9 mouse cellular contexts compared by ENCODE assay signal in the genomic region with DNA sequence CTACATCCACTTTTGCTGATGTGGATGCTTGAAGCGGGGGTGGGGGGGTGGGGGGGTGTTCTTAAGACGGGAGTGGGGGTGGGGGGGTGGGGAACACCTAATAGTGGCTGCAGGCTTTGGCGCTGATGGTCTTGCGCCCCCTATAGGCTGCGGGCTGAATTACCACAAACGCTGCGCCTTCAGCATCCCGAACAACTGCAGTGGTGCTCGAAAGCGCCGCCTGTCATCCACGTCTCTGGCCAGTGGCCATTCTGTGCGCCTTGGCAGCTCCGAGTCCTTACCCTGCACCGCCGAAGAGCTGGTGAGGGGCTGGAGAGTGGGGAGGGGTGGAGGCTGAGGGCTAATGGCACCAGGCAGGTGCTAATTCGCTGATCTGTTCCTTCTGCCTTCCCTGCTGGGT. TPM values are rescaled to one million over a fixed set of nuclear protein-coding genes. Genes with fewer than 3 reads are reported as not detected.
A peak's percentile ranks its signal among the peaks of the same experiment; 100 is the strongest.
DNase-seq lines count a peak whose midpoint lies in the region; ATAC-seq and TF ChIP-seq lines count a peak whose summit lies in the region.
"Had no signal": no experiment of that assay in that cellular context is flagged by ENCODE, and none has a peak within 500 bp of the region (broad histone marks: within the 10 kb centered on the region; RNA-seq: fewer than 3 reads in every experiment).

No protein-coding gene starts in this region.

- no peak for TF ChIP-seq POLR2A in spleen, adult 2 months (IDR thresholded peaks at IDR 0.05; ENCODE audit: low read depth, low read length)

- H3K9me3 ChIP-seq in forebrain, embryonic 11.5 days (ENCODE audit: control insufficient read depth, low read length) = no peaks in the 10 kb centered on the region
- H3K9me3 ChIP-seq in forebrain, embryonic 16.5 days (ENCODE audit: control insufficient read depth, low read length) = no peaks in the 10 kb centered on the region
- H3K9me3 ChIP-seq in forebrain, embryonic 12.5 days = no peaks in the 10 kb centered on the region
- no peaks in the 10 kb centered on the region for H3K9me3 ChIP-seq in midbrain, postnatal 0 days (ENCODE audit: low read length)
- H3K9me3 ChIP-seq: lung, embryonic 15.5 days had no signal

- WGBS in forebrain, embryonic 11.5 days = 22% methylated on average over 17 of the region's 17 CpGs
- 13% methylated on average over 17 of the region's 17 CpGs for WGBS in forebrain, embryonic 16.5 days
- WGBS in spleen, adult 2 months = 75% methylated on average over 17 of the region's 17 CpGs
- WGBS in forebrain, embryonic 12.5 days = 11% methylated on average over 17 of the region's 17 CpGs
- 18% methylated on average over 17 of the region's 17 CpGs for WGBS in midbrain, postnatal 0 days

- DNase-seq in forebrain, embryonic 11.5 days (ENCODE audit: low spot score) = peak; percentile 76
- peak in 1 of 2 experiments; percentile 39 for DNase-seq in spleen, adult 2 months (ENCODE audit: low read depth in 1 of 2, low spot score in 2 of 2)
- DNase-seq in spleen, postnatal 36 days (ENCODE audit: low spot score in 2 of 2) = no peak
- peak; percentile 61 for DNase-seq in layer of hippocampus, adult 9-11 months
- peak; percentile 71 for DNase-seq in midbrain, postnatal 0 days (ENCODE audit: low spot score)
- DNase-seq in thymus, postnatal 36 days = peak; percentile 54 to 63

- H3K4me1 ChIP-seq in forebrain, embryonic 11.5 days (replicated peaks; ENCODE audit: control insufficient read depth, insufficient read depth, low read length) = peaks cover 8% of the 10 kb centered on the region
- H3K4me1 ChIP-seq in forebrain, embryonic 16.5 days (replicated peaks; ENCODE audit: control insufficient read depth, insufficient read depth, low read length) = peaks cover 22% of the 10 kb centered on the region
- H3K4me1 ChIP-seq in spleen, adult 2 months (ENCODE audit: control insufficient read depth, insufficient read depth, insufficient read length) = peaks cover 2% of the 10 kb centered on the region
- H3K4me1 ChIP-seq in forebrain, embryonic 12.5 days = peaks cover 25% of the 10 kb centered on the region
- H3K4me1 ChIP-seq in midbrain, postnatal 0 days (ENCODE audit: insufficient read depth, low read length) = peaks cover 13% of the 10 kb centered on the region

- no peak overlapping the region for H3K4me2 ChIP-seq in forebrain, embryonic 11.5 days (ENCODE audit: low read depth, low read length, severe bottlenecking)
- H3K4me2 ChIP-seq in forebrain, embryonic 16.5 days (ENCODE audit: low read length) = no peak overlapping the region
- H3K4me2 ChIP-seq in forebrain, embryonic 12.5 days = no peak overlapping the region
- H3K4me2 ChIP-seq in midbrain, postnatal 0 days (ENCODE audit: low read depth, low read length, poor library complexity, severe bottlenecking) = no peak overlapping the region
- H3K4me2 ChIP-seq: lung, embryonic 15.5 days had no signal

- no peak overlapping the region for H3K9ac ChIP-seq in forebrain, embryonic 11.5 days (ENCODE audit: low read length)
- no peak overlapping the region for H3K9ac ChIP-seq in forebrain, embryonic 16.5 days (replicated peaks; ENCODE audit: low read depth, low read length)
- H3K9ac ChIP-seq in forebrain, embryonic 12.5 days = no peak overlapping the region
- no peak overlapping the region for H3K9ac ChIP-seq in midbrain, postnatal 0 days (replicated peaks; ENCODE audit: low read length, poor library complexity, severe bottlenecking)
- H3K9ac ChIP-seq: lung, embryonic 15.5 days had no signal

- ATAC-seq in forebrain, embryonic 11.5 days (replicated peaks; ENCODE audit: low FRiP score) = peak; percentile 25; the same call in 1 of the 2 replicates
- no peak for ATAC-seq in forebrain, embryonic 16.5 days
- ATAC-seq in forebrain, embryonic 12.5 days (ENCODE audit: low FRiP score) = peak; percentile 42; the same call in 1 of the 2 replicates
- ATAC-seq in midbrain, postnatal 0 days (ENCODE audit: low FRiP score) = no peak

- H3K27ac ChIP-seq in forebrain, embryonic 11.5 days (ENCODE audit: low read depth, low read length) = no peak overlapping the region
- no peak overlapping the region for H3K27ac ChIP-seq in forebrain, embryonic 16.5 days (ENCODE audit: low read length)
- H3K27ac ChIP-seq in spleen, adult 2 months (ENCODE audit: insufficient read depth, low read length) = no peak overlapping the region
- H3K27ac ChIP-seq in forebrain, embryonic 12.5 days = no peak overlapping the region
- H3K27ac ChIP-seq in midbrain, postnatal 0 days (ENCODE audit: low read depth, low read length) = no peak overlapping the region
- H3K27ac ChIP-seq: lung, embryonic 15.5 days had no signal

- H3K27me3 ChIP-seq in forebrain, embryonic 11.5 days (ENCODE audit: control insufficient read depth, insufficient read depth, low read length) = no peaks in the 10 kb centered on the region
- no peaks in the 10 kb centered on the region for H3K27me3 ChIP-seq in forebrain, embryonic 16.5 days (replicated peaks; ENCODE audit: control insufficient read depth, insufficient read depth, low read length)
- no peaks in the 10 kb centered on the region for H3K27me3 ChIP-seq in spleen, adult 2 months (ENCODE audit: control insufficient read depth, insufficient read depth, low read length)
- 0 out of 2 replicates have a peak, but pooled peaks cover 5% of the 10 kb centered on the region for H3K27me3 ChIP-seq in forebrain, embryonic 12.5 days
- no peaks in the 10 kb centered on the region for H3K27me3 ChIP-seq in midbrain, postnatal 0 days (ENCODE audit: insufficient read depth, low read length)
- H3K27me3 ChIP-seq: lung, embryonic 15.5 days had no signal

- H3K4me3 ChIP-seq in forebrain, embryonic 11.5 days (ENCODE audit: low read depth, low read length) = no peak overlapping the region
- no peak overlapping the region for H3K4me3 ChIP-seq in forebrain, embryonic 16.5 days (replicated peaks; ENCODE audit: low read length)
- H3K4me3 ChIP-seq in spleen, adult 2 months (ENCODE audit: extremely low read depth, insufficient read depth, insufficient read length) = no peak overlapping the region
- no peak overlapping the region for H3K4me3 ChIP-seq in forebrain, embryonic 12.5 days (replicated peaks)
- H3K4me3 ChIP-seq in midbrain, postnatal 0 days (ENCODE audit: low read depth, low read length) = no peak overlapping the region
- H3K4me3 ChIP-seq: lung, embryonic 15.5 days had no signal

- no peaks in the 10 kb centered on the region; the same call in 1 of the 2 replicates for H3K36me3 ChIP-seq in forebrain, embryonic 11.5 days (ENCODE audit: control insufficient read depth, insufficient read depth, low read length)
- 0 out of 2 replicates have a peak, but pooled peaks cover 2% of the 10 kb centered on the region for H3K36me3 ChIP-seq in forebrain, embryonic 16.5 days (ENCODE audit: control insufficient read depth, insufficient read depth)
- H3K36me3 ChIP-seq in spleen, adult 2 months (ENCODE audit: control insufficient read depth, insufficient read depth, low read length) = peaks cover 52% of the 10 kb centered on the region
- peaks cover 39% of the 10 kb centered on the region for H3K36me3 ChIP-seq in forebrain, embryonic 12.5 days (replicated peaks)
- H3K36me3 ChIP-seq in midbrain, postnatal 0 days (ENCODE audit: insufficient read depth, low read length) = peaks cover 12% of the 10 kb centered on the region

- peak; percentile 45; the same call in 1 of the 2 replicates for TF ChIP-seq CTCF in spleen, adult 2 months (IDR thresholded peaks at IDR 0.05; ENCODE audit: extremely low read depth, insufficient read depth, insufficient read length, insufficient replicate concordance)
- peak; percentile 68 for TF ChIP-seq CTCF in midbrain, postnatal 0 days (IDR thresholded peaks at IDR 0.05)

RNA-seq across cellular contexts. Expression of gene Prkd2, which starts 5.9 kb away (rescaled TPM):
- 11.0 and 11.6 TPM in 2 replicates for polyA plus RNA-seq in forebrain, embryonic 11.5 days (2014; fragmentation: Nextera tagmentation; extraction: Ambion mirVana)
- 6.6 TPM in 2 replicates for polyA plus RNA-seq in forebrain, embryonic 16.5 days (2015; fragmentation: Nextera tagmentation; extraction: Ambion mirVana)
- 183 and 205 TPM in 2 replicates for polyA plus RNA-seq in spleen, adult 2 months (2012; rRNA removed)
- polyA plus RNA-seq in forebrain, embryonic 12.5 days (2016; fragmentation: Nextera tagmentation; extraction: Ambion mirVana) = 10.0 and 10.9 TPM in 2 replicates
- total RNA-seq in midbrain, postnatal 0 days (2014; rRNA removed) = 3.2 and 4.9 TPM in 2 replicates
- polyA plus RNA-seq in midbrain, postnatal 0 days (2015; fragmentation: Nextera tagmentation; extraction: Ambion mirVana) = 3.9 TPM in 2 replicates

RNA-seq across cellular contexts. Expression of gene Dact3, which starts 26.5 kb away (rescaled TPM):
- 4.8 and 7.0 TPM in 2 replicates for polyA plus RNA-seq in forebrain, embryonic 11.5 days (2014; fragmentation: Nextera tagmentation; extraction: Ambion mirVana)
- polyA plus RNA-seq in forebrain, embryonic 16.5 days (2015; fragmentation: Nextera tagmentation; extraction: Ambion mirVana) = 2.1 and 2.6 TPM in 2 replicates
- 9.2 and 18.1 TPM in 2 replicates for polyA plus RNA-seq in spleen, adult 2 months (2012; rRNA removed)
- polyA plus RNA-seq in forebrain, embryonic 12.5 days (2016; fragmentation: Nextera tagmentation; extraction: Ambion mirVana) = 2.6 and 3.2 TPM in 2 replicates
- 86.0 and 107 TPM in 2 replicates for total RNA-seq in midbrain, postnatal 0 days (2014; rRNA removed)
- polyA plus RNA-seq in midbrain, postnatal 0 days (2015; fragmentation: Nextera tagmentation; extraction: Ambion mirVana) = 7.5 and 7.7 TPM in 2 replicates

RNA-seq across cellular contexts. Expression of gene Fkrp, which starts 32.0 kb away (rescaled TPM):
- 27.1 and 29.0 TPM in 2 replicates for polyA plus RNA-seq in forebrain, embryonic 11.5 days (2014; fragmentation: Nextera tagmentation; extraction: Ambion mirVana)
- 23.1 and 29.0 TPM in 2 replicates for polyA plus RNA-seq in forebrain, embryonic 16.5 days (2015; fragmentation: Nextera tagmentation; extraction: Ambion mirVana)
- 28.6 and 36.1 TPM in 2 replicates for polyA plus RNA-seq in spleen, adult 2 months (2012; rRNA removed)
- polyA plus RNA-seq in forebrain, embryonic 12.5 days (2016; fragmentation: Nextera tagmentation; extraction: Ambion mirVana) = 30.5 and 31.4 TPM in 2 replicates
- total RNA-seq in midbrain, postnatal 0 days (2014; rRNA removed) = 81.4 and 85.9 TPM in 2 replicates
- 50.0 and 53.5 TPM in 2 replicates for polyA plus RNA-seq in midbrain, postnatal 0 days (2015; fragmentation: Nextera tagmentation; extraction: Ambion mirVana)

RNA-seq across cellular contexts. Expression of gene Strn4, which starts 32.9 kb away (rescaled TPM):
- polyA plus RNA-seq in forebrain, embryonic 11.5 days (2014; fragmentation: Nextera tagmentation; extraction: Ambion mirVana) = 137 and 166 TPM in 2 replicates
- 189 and 204 TPM in 2 replicates for polyA plus RNA-seq in forebrain, embryonic 16.5 days (2015; fragmentation: Nextera tagmentation; extraction: Ambion mirVana)
- 121 and 148 TPM in 2 replicates for polyA plus RNA-seq in spleen, adult 2 months (2012; rRNA removed)
- 176 and 180 TPM in 2 replicates for polyA plus RNA-seq in forebrain, embryonic 12.5 days (2016; fragmentation: Nextera tagmentation; extraction: Ambion mirVana)
- 252 and 291 TPM in 2 replicates for total RNA-seq in midbrain, postnatal 0 days (2014; rRNA removed)
- 156 and 165 TPM in 2 replicates for polyA plus RNA-seq in midbrain, postnatal 0 days (2015; fragmentation: Nextera tagmentation; extraction: Ambion mirVana)

RNA-seq across cellular contexts. Expression of gene Gng8, which starts 43.0 kb away (rescaled TPM):
- 7.3 and 7.4 TPM in 2 replicates for polyA plus RNA-seq in forebrain, embryonic 11.5 days (2014; fragmentation: Nextera tagmentation; extraction: Ambion mirVana)
- polyA plus RNA-seq in forebrain, embryonic 16.5 days (2015; fragmentation: Nextera tagmentation; extraction: Ambion mirVana) = 1.9 and 4.5 TPM in 2 replicates
- polyA plus RNA-seq in spleen, adult 2 months (2012; rRNA removed) = 7.9 and 8.6 TPM in 2 replicates
- polyA plus RNA-seq in forebrain, embryonic 12.5 days (2016; fragmentation: Nextera tagmentation; extraction: Ambion mirVana) = 14.7 and 16.4 TPM in 2 replicates
- total RNA-seq in midbrain, postnatal 0 days (2014; rRNA removed) = 1.9 and 5.2 TPM in 2 replicates
- 12.3 and 15.9 TPM in 2 replicates for polyA plus RNA-seq in midbrain, postnatal 0 days (2015; fragmentation: Nextera tagmentation; extraction: Ambion mirVana)

Comparison
In these comparisons a context has a peak if more than half of its experiments do, and no peak if none do; other contexts are left out.
1. ATAC-seq: peak in forebrain, embryonic 11.5 days (single experiment) and forebrain, embryonic 12.5 days (single experiment); none in forebrain, embryonic 16.5 days (single experiment) and midbrain, postnatal 0 days (single experiment).
2. DNase-seq: peak in forebrain, embryonic 11.5 days (single experiment), layer of hippocampus, adult 9-11 months (single experiment), midbrain, postnatal 0 days (single experiment) and thymus, postnatal 36 days (2 of 2); none in spleen, postnatal 36 days (0 of 2).
3. RNA of gene Prkd2, which starts 5.9 kb away (polyA plus RNA-seq): 183 to 205 TPM in spleen, adult 2 months; 11.0 to 11.6 TPM in forebrain, embryonic 11.5 days, 10.0 to 10.9 TPM in forebrain, embryonic 12.5 days, 6.6 TPM in forebrain, embryonic 16.5 days and 3.9 TPM in midbrain, postnatal 0 days; every median in the first group is over 10 times any median in the second.